Mouse (Mus musculus): ENCODE measurements around the gene Gjd3.

The Gjd3 gene

GRCm38 (mm10) chr11:98947969-98948569 is 34.7 kb downstream of the Gjd3 start:
- peak; percentile 69 for DNase-seq (ENCODE audit: low read depth, low spot score)

GRCm38 (mm10) chr11:98945605-98945977 is 37.2 kb downstream of the Gjd3 start:
- peak; percentile 12 for DNase-seq (ENCODE audit: low read depth, low spot score)

- DNase-seq (ENCODE audit: low read depth, low spot score), result no peak
Observed at GRCm38 (mm10) chr11:98944897-98945604, 37.8 kb downstream of the Gjd3 start.

GRCm38 (mm10) chr11:98943741-98944461 is 38.9 kb downstream of the Gjd3 start:
- DNase-seq (ENCODE audit: low read depth, low spot score), result peak; percentile 77

- DNase-seq (ENCODE audit: low read depth, low spot score), result peak; percentile 89
Observed at GRCm38 (mm10) chr11:98942923-98943641, 39.7 kb downstream of the Gjd3 start.

GRCm38 (mm10) chr11:98942555-98942922 is 40.3 kb downstream of the Gjd3 start:
- peak; percentile 77 for DNase-seq (ENCODE audit: low read depth, low spot score)

GRCm38 (mm10) chr11:98941826-98942550 is 40.8 kb downstream of the Gjd3 start:
- DNase-seq (ENCODE audit: low read depth, low spot score), result peak; percentile 96

GRCm38 (mm10) chr11:98941341-98941825 is 41.4 kb downstream of the Gjd3 start:
- DNase-seq (ENCODE audit: low read depth, low spot score), result peak; percentile 67

GRCm38 (mm10) chr11:98940776-98941175 is 42.0 kb downstream of the Gjd3 start:
- no peak for DNase-seq (ENCODE audit: low read depth, low spot score)

- peak; percentile 56 for DNase-seq (ENCODE audit: low read depth, low spot score)
Observed at GRCm38 (mm10) chr11:98939953-98940641, 42.7 kb downstream of the Gjd3 start.

GRCm38 (mm10) chr11:98939084-98939952 is 43.5 kb downstream of the Gjd3 start:
- peak; percentile 69 for DNase-seq (ENCODE audit: low read depth, low spot score)

- no peak for DNase-seq (ENCODE audit: low read depth, low spot score)
Observed at GRCm38 (mm10) chr11:98938701-98939083, 44.1 kb downstream of the Gjd3 start.

GRCm38 (mm10) chr11:98937914-98938694 is 44.7 kb downstream of the Gjd3 start:
- peak; percentile 66 for DNase-seq (ENCODE audit: low read depth, low spot score)

- peak; percentile 94 for DNase-seq (ENCODE audit: low read depth, low spot score)
Observed at GRCm38 (mm10) chr11:98937410-98937913, 45.4 kb downstream of the Gjd3 start.

- DNase-seq (ENCODE audit: low read depth, low spot score), result peak; percentile 65
Observed at GRCm38 (mm10) chr11:98936606-98937409, 46.0 kb downstream of the Gjd3 start.

GRCm38 (mm10) chr11:98936170-98936569 is 46.6 kb downstream of the Gjd3 start:
- peak; percentile 92 for DNase-seq (ENCODE audit: low read depth, low spot score)

- DNase-seq (ENCODE audit: low read depth, low spot score), result peak; percentile 19
Observed at GRCm38 (mm10) chr11:98935123-98935522, 47.7 kb downstream of the Gjd3 start.

GRCm38 (mm10) chr11:98934367-98934766 is 48.4 kb downstream of the Gjd3 start:
- DNase-seq (ENCODE audit: low read depth, low spot score), result no peak
